Mouse (Mus musculus): Measurements from ENCODE around the gene Mfn1. TPM values are rescaled to one million over a fixed set of nuclear protein-coding genes. Genes with fewer than 3 reads are reported as not detected.

Gene Mfn1
- total RNA-seq, 2 experiments from 2014 or later: 94.2 to 110 TPM

DNA sequence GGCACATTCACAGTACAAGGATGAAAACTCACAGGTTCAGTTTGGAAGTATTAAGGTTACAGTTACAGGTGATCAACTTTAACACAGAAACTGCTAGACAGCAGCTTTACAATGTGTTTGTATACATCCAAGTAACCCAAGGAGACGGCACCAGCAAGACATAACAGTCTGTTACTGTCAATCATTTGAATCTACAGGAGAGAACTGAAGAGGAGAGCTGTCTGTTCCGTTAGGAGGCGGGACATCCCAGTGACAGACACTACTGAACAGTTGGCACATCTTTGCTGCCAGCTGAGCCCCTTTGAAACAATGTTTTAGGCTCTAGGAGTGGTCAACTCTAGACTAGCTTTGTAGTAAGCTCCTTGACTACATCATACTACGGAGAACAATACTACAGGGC lies 54.2 kb downstream of the Mfn1 start:
- intact Hi-C loops (cut with DNase I): no loop called here

GRCm38 (mm10) chr3:32586274-32586673 lies 57.0 kb downstream of the Mfn1 start:
- DNase-seq (ENCODE audit: low spot score in 2 of 2): no peak
- intact Hi-C loops (cut with DNase I): no loop called here

More for the DNA sequence above, 54.2 kb downstream of the Mfn1 start:
- DNase-seq (ENCODE audit: low spot score in 2 of 2): no peak

- intact Hi-C loops (cut with DNase I): no loop called here
- no peak for DNase-seq (ENCODE audit: low spot score in 2 of 2)
Observed at GRCm38 (mm10) chr3:32595080-32595479, 65.8 kb downstream of the Mfn1 start.

- no peak for DNase-seq (ENCODE audit: low spot score in 2 of 2)
- intact Hi-C loops (cut with DNase I): no loop called here
Observed at GRCm38 (mm10) chr3:32599328-32599727, 70.1 kb downstream of the Mfn1 start.

DNA sequence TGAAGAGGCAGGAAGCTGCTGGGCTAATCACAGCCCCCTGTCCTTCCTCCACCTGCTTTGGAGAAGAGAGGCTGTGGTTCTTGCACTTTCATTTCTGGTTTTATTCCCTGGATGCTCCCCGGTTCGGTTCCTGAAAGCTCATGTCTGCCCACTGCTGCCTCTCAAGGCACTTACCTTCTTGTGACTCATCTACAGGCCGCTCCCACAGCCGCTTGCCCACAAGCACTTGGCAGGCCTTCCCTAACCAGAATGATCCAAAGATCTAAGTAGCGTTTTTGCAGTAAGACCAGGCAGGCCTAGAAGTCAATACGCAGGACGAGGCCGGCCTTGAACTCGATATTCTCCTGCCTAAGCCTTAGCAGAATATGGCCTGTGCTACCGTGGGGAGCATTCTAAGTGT lies 71.8 kb downstream of the Mfn1 start:
- no peak for DNase-seq (ENCODE audit: low spot score in 2 of 2)
- intact Hi-C loops (cut with DNase I): no loop called here

- intact Hi-C loops (cut with DNase I): no loop called here
- no peak for DNase-seq (ENCODE audit: low spot score in 2 of 2)
Observed at GRCm38 (mm10) chr3:32609233-32609632, 80.0 kb downstream of the Mfn1 start.

DNA sequence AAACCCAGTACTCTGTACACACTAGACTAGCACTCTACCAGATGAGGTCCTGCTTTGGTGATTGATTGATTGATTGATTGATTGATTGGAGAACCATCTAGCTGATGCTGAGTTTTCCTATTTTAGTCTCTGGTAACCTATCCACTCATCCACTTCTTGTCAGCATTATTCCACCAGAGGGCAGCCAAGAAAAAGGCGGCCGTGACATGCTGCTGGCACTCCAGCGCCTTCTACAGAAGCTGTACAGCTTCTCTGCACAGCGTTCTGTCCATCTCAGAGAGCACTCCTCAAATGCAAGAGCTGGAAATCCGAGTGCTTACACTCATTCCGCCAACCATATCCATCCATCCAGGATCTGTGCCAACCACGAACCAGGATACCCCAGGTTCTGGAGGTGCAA lies 81.3 kb downstream of the Mfn1 start:
- DNase-seq (ENCODE audit: low spot score in 2 of 2): peak; percentile 66 to 79
- intact Hi-C loops (cut with DNase I): loop anchor here (2.0 kb wide), 1 partner anchor 88 kb away; no protein-coding TSS in a partner anchor

DNA sequence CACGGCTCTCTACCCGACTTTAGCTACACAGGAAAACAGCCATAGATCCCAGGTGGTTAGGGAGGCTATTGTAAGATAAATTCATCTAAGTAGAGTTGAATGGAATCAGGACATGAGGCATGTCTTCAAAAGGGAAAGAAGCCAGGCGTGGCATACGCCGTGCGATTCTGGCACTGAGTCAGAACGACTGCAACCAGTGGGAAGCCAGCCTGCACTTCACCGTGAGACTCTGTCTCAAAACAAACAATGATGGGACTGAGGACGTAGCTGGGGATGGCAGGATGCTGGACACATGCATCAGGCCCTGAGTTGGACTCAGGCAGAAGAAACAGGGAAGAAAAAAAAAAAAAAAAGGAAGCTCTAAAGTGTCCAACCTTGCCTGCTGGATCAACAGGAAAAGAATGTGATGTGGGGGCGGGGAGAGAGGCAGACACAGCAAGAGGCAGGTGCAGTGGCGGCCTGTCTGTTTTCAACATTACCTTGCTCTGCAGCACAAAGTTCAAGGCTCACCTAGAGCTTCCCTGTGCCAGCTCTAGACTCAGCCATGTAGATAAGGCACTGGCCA lies 82.4 kb downstream of the Mfn1 start:
- DNase-seq (ENCODE audit: low spot score in 2 of 2): peak in 1 of 2 experiments; percentile 24
- intact Hi-C loops (cut with DNase I): loop anchor here (2.0 kb wide), 1 partner anchor 87 kb away; no protein-coding TSS in a partner anchor

DNA sequence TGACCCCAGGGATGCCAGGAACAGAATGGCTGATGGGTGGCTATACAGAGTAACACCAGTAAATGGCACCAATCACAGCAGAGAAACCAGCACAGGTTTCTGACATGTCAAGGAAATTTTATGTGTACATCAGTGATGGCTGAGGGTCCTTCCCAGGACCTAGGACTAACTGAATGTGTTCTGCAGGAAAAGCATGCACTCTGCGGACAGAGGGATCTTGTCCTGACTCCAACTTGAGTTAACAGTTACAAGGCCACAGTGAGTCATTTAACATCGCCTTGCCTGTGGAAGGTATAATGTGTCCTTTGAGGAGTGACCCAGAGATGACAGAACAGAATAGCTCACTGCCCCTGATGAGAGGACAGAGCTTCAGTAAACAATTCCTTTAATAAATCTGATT lies 85.5 kb downstream of the Mfn1 start:
- intact Hi-C loops (cut with DNase I): no loop called here
- DNase-seq (ENCODE audit: low spot score in 2 of 2): no peak

- intact Hi-C loops (cut with DNase I): no loop called here
Observed at GRCm38 (mm10) chr3:32615376-32615775, 86.1 kb downstream of the Mfn1 start.

DNA sequence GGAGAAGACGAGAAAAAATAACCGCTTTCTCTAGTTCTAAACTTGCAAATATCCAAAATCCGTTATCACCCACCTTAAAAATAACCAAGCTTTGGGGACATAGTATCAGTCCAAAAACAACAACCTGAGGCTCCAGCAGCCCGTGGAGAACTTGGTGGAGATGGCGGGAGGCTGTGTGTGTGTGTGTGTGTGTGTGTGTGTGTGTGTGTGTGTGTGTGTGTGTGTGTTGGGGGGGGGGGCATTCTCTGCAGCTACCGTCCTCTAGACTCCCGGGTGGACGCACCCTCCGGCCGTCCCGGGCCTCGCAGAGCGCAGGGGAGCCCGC lies 86.7 kb downstream of the Mfn1 start:
- intact Hi-C loops (cut with DNase I): no loop called here
- no peak for DNase-seq (ENCODE audit: low spot score in 2 of 2)

More at GRCm38 (mm10) chr3:32615376-32615775, 86.1 kb downstream of the Mfn1 start:
- no peak for DNase-seq (ENCODE audit: low spot score in 2 of 2)

DNA sequence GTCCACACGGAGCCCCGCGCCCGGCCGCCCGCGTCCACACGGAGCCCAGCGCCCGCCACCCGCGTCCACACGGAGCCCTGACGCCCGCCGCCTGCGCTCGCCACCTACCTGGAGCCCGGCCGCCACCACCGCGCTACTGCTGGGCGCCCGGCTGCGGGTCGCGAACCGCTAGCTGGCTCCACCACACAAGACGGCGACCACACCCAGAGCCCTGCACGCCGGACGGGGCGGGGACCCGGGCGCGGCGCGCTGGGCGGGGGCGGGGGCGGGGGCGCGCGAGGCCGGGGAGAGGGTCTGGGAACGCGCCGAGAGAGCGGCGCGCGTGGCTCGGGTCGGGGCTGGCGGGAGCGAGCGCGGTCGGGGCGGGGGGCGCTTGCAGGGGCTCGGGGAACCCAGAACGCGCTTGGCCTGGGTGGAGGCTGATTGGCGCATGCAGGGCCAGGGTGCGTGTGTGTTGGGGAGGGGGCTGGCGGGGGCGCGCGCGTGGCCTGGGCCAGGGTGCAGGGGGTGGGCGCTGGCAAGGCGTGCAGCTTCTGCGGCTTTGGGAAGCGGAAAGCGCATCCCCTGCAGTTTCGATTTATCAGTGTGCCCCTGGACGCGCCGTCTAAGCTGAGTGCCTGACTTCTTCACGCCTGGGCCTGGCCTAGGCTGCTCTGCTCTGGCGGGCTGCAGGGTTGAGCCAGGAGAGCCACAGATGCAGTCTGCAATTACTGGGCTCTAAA lies 87.2 kb downstream of the Mfn1 start, which contains the start of gene Gnb4:
TSS of gene Gnb4 (minus strand) at position 255 of the 722 bp plus-strand sequence.
- DNase-seq (ENCODE audit: low spot score in 2 of 2): peak; percentile 30 to 32
- intact Hi-C loops (cut with DNase I): no loop called here

DNA sequence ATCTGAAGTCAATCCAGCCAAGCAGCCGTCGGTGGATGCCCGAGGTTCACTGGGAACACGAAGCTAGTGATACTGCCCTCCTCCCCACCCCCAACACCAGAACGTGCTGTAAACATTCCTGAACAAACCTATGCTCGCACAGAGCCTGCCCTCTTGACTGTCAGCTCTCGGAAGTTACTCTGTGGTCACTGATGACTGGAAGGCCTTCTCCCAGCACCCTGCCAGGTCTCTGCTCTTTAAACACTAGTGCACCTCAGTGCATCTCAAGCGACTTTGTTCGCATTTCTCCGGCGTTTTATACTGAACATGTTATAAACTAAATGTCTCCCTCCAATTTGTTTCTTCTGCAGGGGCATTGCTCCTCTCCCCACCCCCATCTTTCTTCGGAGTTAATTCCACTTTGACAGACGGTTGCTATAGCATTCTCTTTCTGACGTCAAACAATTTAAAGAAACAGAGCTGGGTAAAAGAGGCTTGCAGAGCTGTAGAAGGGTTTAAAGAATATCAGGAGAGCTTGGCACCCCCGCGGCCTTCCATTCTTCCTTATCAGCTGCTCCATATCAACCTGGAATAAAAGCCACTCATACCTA lies 87.9 kb downstream of the Mfn1 start:
- intact Hi-C loops (cut with DNase I): no loop called here
- DNase-seq (ENCODE audit: low spot score in 2 of 2): peak; percentile 41 to 75

DNA sequence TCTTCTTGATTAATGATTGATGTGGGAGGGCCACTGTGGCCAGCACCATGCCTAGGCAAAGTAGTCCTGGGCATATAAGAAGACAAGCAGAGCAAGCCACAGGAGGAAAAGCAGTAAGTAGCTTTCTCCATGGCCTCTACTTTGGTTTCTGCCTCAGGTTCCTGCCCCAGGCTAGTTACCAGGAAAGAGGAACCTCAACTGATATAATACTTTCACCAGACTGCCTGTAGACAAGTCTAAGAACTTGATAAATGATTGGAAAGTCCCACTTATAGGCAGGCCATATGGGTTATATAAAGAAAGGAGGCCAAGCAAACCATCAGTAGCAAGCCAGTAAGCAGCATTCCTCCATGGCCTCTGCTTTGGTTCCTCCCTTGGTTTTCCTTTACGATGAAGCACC lies 92.4 kb downstream of the Mfn1 start:
- intact Hi-C loops (cut with DNase I): no loop called here

GRCm38 (mm10) chr3:32622106-32622505 lies 92.8 kb downstream of the Mfn1 start:
- intact Hi-C loops (cut with DNase I): no loop called here
- no peak for DNase-seq (ENCODE audit: low spot score in 2 of 2)

More for the DNA sequence above, 92.4 kb downstream of the Mfn1 start:
- no peak for DNase-seq (ENCODE audit: low spot score in 2 of 2)

GRCm38 (mm10) chr3:32628141-32628540 lies 98.9 kb downstream of the Mfn1 start:
- DNase-seq (ENCODE audit: low spot score in 2 of 2): no peak
- intact Hi-C loops (cut with DNase I): no loop called here

Other genes with a start within 250 kb of the Mfn1 start
- 100 to 1,000 TPM; 104 to 117 TPM for gene Zmat3, start 163.5 kb upstream of the Mfn1 start, total RNA-seq (2021)
- 10 to 100 TPM; 55.0 to 59.2 TPM for gene Pik3ca, start 131.8 kb upstream of the Mfn1 start, total RNA-seq (2021)
- under 1 TPM in 1 of 2 experiments, not detected in 1; 0.75 TPM for gene Kcnmb3, start 37.2 kb upstream of the Mfn1 start, total RNA-seq (2021)
- gene Zfp639, start 19.2 kb upstream of the Mfn1 start, total RNA-seq (2021): 10 to 100 TPM; 34.7 to 37.1 TPM
- 10 to 100 TPM; 91.0 to 98.4 TPM for gene Gnb4, start 87.1 kb downstream of the Mfn1 start, total RNA-seq (2021)
- gene Actl6a, start 176.8 kb downstream of the Mfn1 start, total RNA-seq (2021): 10 to 100 TPM; 14.8 to 15.1 TPM
- gene Ndufb5, start 207.5 kb downstream of the Mfn1 start, total RNA-seq (2021): 100 to 1,000 TPM; 187 to 207 TPM
- 10 to 100 TPM; 19.7 to 20.1 TPM for gene Mrpl47, start 208.1 kb downstream of the Mfn1 start, total RNA-seq (2021)